Mouse (Mus musculus): ENCODE data around the gene Ubn2. TPM values are rescaled to one million over a fixed set of nuclear protein-coding genes. Genes with fewer than 3 reads are reported as not detected.

Gene Ubn2
- total and polyA plus RNA-seq, 3 experiments: 12.1 to 39.4 (median 16.0) TPM

- DNase-seq (ENCODE audit: low read depth, low spot score): peak; percentile 34
- Histone ChIP-seq H3K4me1 (ENCODE audit: control insufficient read depth in 1 of 2, insufficient read depth in 2 of 2, low read length in 2 of 2) (peaks cover 0 to 5% of the 10 kb centered on the region in 2 experiments; a peak in 2 of 4 replicates), H3K79me2 (ENCODE audit: control insufficient read depth, insufficient read depth, low read length, poor library complexity) (no peaks in the 10 kb centered on the region; the same call in 1 of the 2 replicates), H3K4me3 (ENCODE audit: control insufficient read depth in 1 of 2, insufficient read depth in 1 of 2, low read depth in 2 of 2, low read length in 2 of 2) (no peak overlapping the region), H3K9ac (ENCODE audit: control insufficient read depth, low read depth, low read length, poor library complexity, severe bottlenecking) (no peak overlapping the region), H3K9me3 (replicated peaks; ENCODE audit: insufficient read depth, low read length) (no peaks in the 10 kb centered on the region), H3K27ac (ENCODE audit: control insufficient read depth, low read depth, low read length) (no peak overlapping the region), H3K27me3 (ENCODE audit: control insufficient read depth in 1 of 2, insufficient read depth in 2 of 2, low read length in 2 of 2) (no peaks in the 10 kb centered on the region), H3K36me3 (ENCODE audit: control insufficient read depth in 1 of 2, insufficient read depth in 2 of 2, low read length in 2 of 2) (peaks cover 9 to 37% of the 10 kb centered on the region in 2 experiments)
- peak; percentile 70 for TF ChIP-seq GATA1 (IDR thresholded peaks at IDR 0.05; ENCODE audit: low read depth, low read length)
- TF ChIP-seq TAL1 (IDR thresholded peaks at IDR 0.05; ENCODE audit: low read length): no peak
- no peak for TF ChIP-seq USF1 (IDR thresholded peaks at IDR 0.05; ENCODE audit: low read depth, low read length)
These were observed 14.5 kb downstream of the Ubn2 start for GRCm38 (mm10) chr6:38448295-38448694.

GRCm38 (mm10) chr6:38453049-38453448 lies 19.3 kb downstream of the Ubn2 start:
- TF ChIP-seq RCOR1 (IDR thresholded peaks at IDR 0.05; ENCODE audit: low read depth, low read length) (no peak), ELF1 (IDR thresholded peaks at IDR 0.05; ENCODE audit: low read depth, low read length) (no peak), MAFK (IDR thresholded peaks at IDR 0.05; ENCODE audit: borderline replicate concordance, low read depth, low read length) (no peak), RAD21 (IDR thresholded peaks at IDR 0.05; ENCODE audit: low read depth, low read length) (no peak), KAT2A (conservative IDR thresholded peaks at IDR 0.05; ENCODE audit: low read depth, low read length) (no peak), MAZ (IDR thresholded peaks at IDR 0.05; ENCODE audit: low read depth, low read length) (no peak), ETS1 (IDR thresholded peaks at IDR 0.05; ENCODE audit: low read depth, low read length) (no peak), MAX (IDR thresholded peaks at IDR 0.05; ENCODE audit: low read length) (no peak), NELFE (IDR thresholded peaks at IDR 0.05; ENCODE audit: low read depth, low read length) (no peak), MYB (IDR thresholded peaks at IDR 0.05; ENCODE audit: low read depth, low read length) (no peak), SIN3A (IDR thresholded peaks at IDR 0.05; ENCODE audit: low read length) (no peak), SMC3 (IDR thresholded peaks at IDR 0.05; ENCODE audit: low read depth, low read length) (no peak), TCF12 (IDR thresholded peaks at IDR 0.05; ENCODE audit: low read depth, low read length) (no peak), MXI1 (IDR thresholded peaks at IDR 0.05; ENCODE audit: low read depth, low read length) (no peak)
- H3K79me2 ChIP-seq (ENCODE audit: control insufficient read depth, insufficient read depth, low read length, poor library complexity): no peaks in the 10 kb centered on the region; the same call in 1 of the 2 replicates
- H3K36me3 ChIP-seq (ENCODE audit: control insufficient read depth in 1 of 2, insufficient read depth in 2 of 2, low read length in 2 of 2): peaks cover under 1 to 40% of the 10 kb centered on the region in 2 experiments; a peak in 3 of 4 replicates
- H3K9ac ChIP-seq (ENCODE audit: control insufficient read depth, low read depth, low read length, poor library complexity, severe bottlenecking): no peak overlapping the region
- peaks cover 0 to 2% of the 10 kb centered on the region in 2 experiments; a peak in 2 of 4 replicates for H3K4me1 ChIP-seq (ENCODE audit: control insufficient read depth in 1 of 2, insufficient read depth in 2 of 2, low read length in 2 of 2)
- no peak overlapping the region for H3K27ac ChIP-seq (ENCODE audit: control insufficient read depth, low read depth, low read length)
- H3K4me3 ChIP-seq (ENCODE audit: control insufficient read depth in 1 of 2, insufficient read depth in 1 of 2, low read depth in 2 of 2, low read length in 2 of 2): no peak overlapping the region
- no peaks in the 10 kb centered on the region for H3K27me3 ChIP-seq (ENCODE audit: control insufficient read depth in 1 of 2, insufficient read depth in 2 of 2, low read length in 2 of 2)
- H3K9me3 ChIP-seq (replicated peaks; ENCODE audit: insufficient read depth, low read length): no peaks in the 10 kb centered on the region
- no peak for DNase-seq (ENCODE audit: low read depth, low spot score)

All from MEL (cell line).